Mouse (Mus musculus): ENCODE measurements around the gene Rnf5. TPM values are rescaled to one million over a fixed set of nuclear protein-coding genes. Genes with fewer than 3 reads are reported as not detected.

Gene Rnf5
- polyA plus RNA-seq, 1 experiment from 2014 or later = 197 TPM

- Histone ChIP-seq H3K27me3 (replicated peaks; ENCODE audit: control insufficient read depth, insufficient read depth, low read length) (no peaks in the 10 kb centered on the region), H3K4me1 (ENCODE audit: control insufficient read depth, insufficient read depth, low read length) (peaks cover 16% of the 10 kb centered on the region), H3K9me3 (ENCODE audit: control insufficient read depth, low read length) (no peaks in the 10 kb centered on the region), H3K27ac (ENCODE audit: low read length) (no peak overlapping the region), H3K36me3 (ENCODE audit: control insufficient read depth, insufficient read depth, low read length) (no peaks in the 10 kb centered on the region), H3K4me2 (ENCODE audit: low read depth, low read length) (no peak overlapping the region), H3K4me3 (ENCODE audit: low read length) (no peak overlapping the region), H3K9ac (ENCODE audit: low read depth, low read length) (no peak overlapping the region)
- WGBS = 58% methylated on average over 7 of the region's 7 CpGs
- ATAC-seq = no peak
These were observed 20.1 kb downstream of the Rnf5 start for GRCm38 (mm10) chr17:34583397-34583796.

- no peak overlapping the region for H3K4me2 ChIP-seq (ENCODE audit: low read depth, low read length)
- no peak overlapping the region for H3K9ac ChIP-seq (ENCODE audit: low read depth, low read length)
- 88% methylated on average over 12 of the region's 12 CpGs for WGBS
- no peak overlapping the region for H3K4me3 ChIP-seq (ENCODE audit: low read length)
- no peak for ATAC-seq
- no peaks in the 10 kb centered on the region for H3K36me3 ChIP-seq (ENCODE audit: control insufficient read depth, insufficient read depth, low read length)
- H3K27ac ChIP-seq (ENCODE audit: low read length) = no peak overlapping the region
- H3K9me3 ChIP-seq (ENCODE audit: control insufficient read depth, low read length) = no peaks in the 10 kb centered on the region
- H3K4me1 ChIP-seq (ENCODE audit: control insufficient read depth, insufficient read depth, low read length) = peaks cover 12% of the 10 kb centered on the region; the same call in 1 of the 2 replicates
- no peaks in the 10 kb centered on the region for H3K27me3 ChIP-seq (replicated peaks; ENCODE audit: control insufficient read depth, insufficient read depth, low read length)
These were observed 21.0 kb downstream of the Rnf5 start for GRCm38 (mm10) chr17:34582528-34582927.

- Histone ChIP-seq H3K9ac (ENCODE audit: low read depth, low read length) (no peak overlapping the region), H3K27ac (ENCODE audit: low read length) (no peak overlapping the region), H3K4me3 (ENCODE audit: low read length) (no peak overlapping the region), H3K27me3 (replicated peaks; ENCODE audit: control insufficient read depth, insufficient read depth, low read length) (no peaks in the 10 kb centered on the region), H3K4me2 (ENCODE audit: low read depth, low read length) (no peak overlapping the region), H3K9me3 (ENCODE audit: control insufficient read depth, low read length) (no peaks in the 10 kb centered on the region), H3K36me3 (ENCODE audit: control insufficient read depth, insufficient read depth, low read length) (no peaks in the 10 kb centered on the region), H3K4me1 (ENCODE audit: control insufficient read depth, insufficient read depth, low read length) (0 out of 2 replicates have a peak, but pooled peaks cover 4% of the 10 kb centered on the region)
- 89% methylated on average over 3 of the region's 3 CpGs for WGBS
- no peak for ATAC-seq
These were observed 25.4 kb downstream of the Rnf5 start for GRCm38 (mm10) chr17:34578070-34578469.

- ATAC-seq = peak; percentile 88
- Histone ChIP-seq H3K27ac (ENCODE audit: low read length) (peak overlapping the region; percentile 58; the same call in 1 of the 2 replicates), H3K27me3 (replicated peaks; ENCODE audit: control insufficient read depth, insufficient read depth, low read length) (no peaks in the 10 kb centered on the region), H3K9ac (ENCODE audit: low read depth, low read length) (no peak overlapping the region), H3K4me1 (ENCODE audit: control insufficient read depth, insufficient read depth, low read length) (0 out of 2 replicates have a peak, but pooled peaks cover 4% of the 10 kb centered on the region), H3K4me3 (ENCODE audit: low read length) (no peak overlapping the region), H3K9me3 (ENCODE audit: control insufficient read depth, low read length) (no peaks in the 10 kb centered on the region), H3K4me2 (ENCODE audit: low read depth, low read length) (no peak overlapping the region), H3K36me3 (ENCODE audit: control insufficient read depth, insufficient read depth, low read length) (no peaks in the 10 kb centered on the region)
- WGBS = 50% methylated on average over 5 of the region's 5 CpGs
These were observed 26.9 kb downstream of the Rnf5 start for GRCm38 (mm10) chr17:34576577-34576976.

GRCm38 (mm10) chr17:34572361-34572760, 31.1 kb downstream of the Rnf5 start:
- 0 out of 2 replicates have a peak, but pooled peaks cover 4% of the 10 kb centered on the region for H3K4me1 ChIP-seq (ENCODE audit: control insufficient read depth, insufficient read depth, low read length)
- H3K4me3 ChIP-seq (ENCODE audit: low read length) = no peak overlapping the region
- no peaks in the 10 kb centered on the region for H3K9me3 ChIP-seq (ENCODE audit: control insufficient read depth, low read length)
- ATAC-seq = no peak
- H3K4me2 ChIP-seq (ENCODE audit: low read depth, low read length) = no peak overlapping the region
- no peaks in the 10 kb centered on the region for H3K27me3 ChIP-seq (replicated peaks; ENCODE audit: control insufficient read depth, insufficient read depth, low read length)
- no peaks in the 10 kb centered on the region for H3K36me3 ChIP-seq (ENCODE audit: control insufficient read depth, insufficient read depth, low read length)
- no peak overlapping the region for H3K27ac ChIP-seq (ENCODE audit: low read length)
- 16% methylated on average over 15 of the region's 15 CpGs for WGBS
- no peak overlapping the region for H3K9ac ChIP-seq (ENCODE audit: low read depth, low read length)

GRCm38 (mm10) chr17:34571875-34572274, 31.6 kb downstream of the Rnf5 start:
- WGBS = 21% methylated on average over 5 of the region's 5 CpGs
- Histone ChIP-seq H3K9ac (ENCODE audit: low read depth, low read length) (no peak overlapping the region), H3K9me3 (ENCODE audit: control insufficient read depth, low read length) (no peaks in the 10 kb centered on the region), H3K36me3 (ENCODE audit: control insufficient read depth, insufficient read depth, low read length) (no peaks in the 10 kb centered on the region), H3K27me3 (replicated peaks; ENCODE audit: control insufficient read depth, insufficient read depth, low read length) (no peaks in the 10 kb centered on the region), H3K4me1 (ENCODE audit: control insufficient read depth, insufficient read depth, low read length) (0 out of 2 replicates have a peak, but pooled peaks cover 4% of the 10 kb centered on the region), H3K4me2 (ENCODE audit: low read depth, low read length) (no peak overlapping the region), H3K4me3 (ENCODE audit: low read length) (no peak overlapping the region), H3K27ac (ENCODE audit: low read length) (no peak overlapping the region)
- ATAC-seq = no peak

- no peak overlapping the region for H3K9ac ChIP-seq (ENCODE audit: low read depth, low read length)
- H3K36me3 ChIP-seq (ENCODE audit: control insufficient read depth, insufficient read depth, low read length) = no peaks in the 10 kb centered on the region
- WGBS = 77% methylated on average over 4 of the region's 4 CpGs
- no peak overlapping the region for H3K27ac ChIP-seq (ENCODE audit: low read length)
- no peak for ATAC-seq
- no peak overlapping the region for H3K4me2 ChIP-seq (ENCODE audit: low read depth, low read length)
- H3K27me3 ChIP-seq (replicated peaks; ENCODE audit: control insufficient read depth, insufficient read depth, low read length) = no peaks in the 10 kb centered on the region
- no peaks in the 10 kb centered on the region for H3K9me3 ChIP-seq (ENCODE audit: control insufficient read depth, low read length)
- H3K4me3 ChIP-seq (ENCODE audit: low read length) = no peak overlapping the region
- H3K4me1 ChIP-seq (ENCODE audit: control insufficient read depth, insufficient read depth, low read length) = 0 out of 2 replicates have a peak, but pooled peaks cover 4% of the 10 kb centered on the region
These were observed 33.6 kb downstream of the Rnf5 start for GRCm38 (mm10) chr17:34569919-34570318.

GRCm38 (mm10) chr17:34568421-34568820, 35.1 kb downstream of the Rnf5 start:
- ATAC-seq = no peak
- Histone ChIP-seq H3K36me3 (ENCODE audit: control insufficient read depth, insufficient read depth, low read length) (no peaks in the 10 kb centered on the region), H3K4me1 (ENCODE audit: control insufficient read depth, insufficient read depth, low read length) (peaks cover 9% of the 10 kb centered on the region), H3K4me2 (ENCODE audit: low read depth, low read length) (no peak overlapping the region), H3K4me3 (ENCODE audit: low read length) (no peak overlapping the region), H3K27ac (ENCODE audit: low read length) (no peak overlapping the region), H3K9ac (ENCODE audit: low read depth, low read length) (no peak overlapping the region; the same call in 1 of the 2 replicates), H3K27me3 (replicated peaks; ENCODE audit: control insufficient read depth, insufficient read depth, low read length) (no peaks in the 10 kb centered on the region), H3K9me3 (ENCODE audit: control insufficient read depth, low read length) (no peaks in the 10 kb centered on the region)
- 75% methylated on average over 13 of the region's 13 CpGs for WGBS

- no peaks in the 10 kb centered on the region for H3K36me3 ChIP-seq (ENCODE audit: control insufficient read depth, insufficient read depth, low read length)
- H3K4me3 ChIP-seq (ENCODE audit: low read length) = no peak overlapping the region
- H3K27ac ChIP-seq (ENCODE audit: low read length) = no peak overlapping the region
- WGBS = 49% methylated on average over 9 of the region's 9 CpGs
- no peaks in the 10 kb centered on the region for H3K9me3 ChIP-seq (ENCODE audit: control insufficient read depth, low read length)
- no peak overlapping the region for H3K4me2 ChIP-seq (ENCODE audit: low read depth, low read length)
- no peaks in the 10 kb centered on the region for H3K27me3 ChIP-seq (replicated peaks; ENCODE audit: control insufficient read depth, insufficient read depth, low read length)
- no peak overlapping the region for H3K9ac ChIP-seq (ENCODE audit: low read depth, low read length)
- no peak for ATAC-seq
- H3K4me1 ChIP-seq (ENCODE audit: control insufficient read depth, insufficient read depth, low read length) = peaks cover 6% of the 10 kb centered on the region
These were observed 36.2 kb downstream of the Rnf5 start for GRCm38 (mm10) chr17:34567311-34567710.

GRCm38 (mm10) chr17:34564796-34565195, 38.7 kb downstream of the Rnf5 start:
- H3K9ac ChIP-seq (ENCODE audit: low read depth, low read length) = peak overlapping the region; percentile 46; the same call in 1 of the 2 replicates
- peak; percentile 22; the same call in 1 of the 2 replicates for ATAC-seq

More at GRCm38 (mm10) chr17:34564796-34565195, 38.7 kb downstream of the Rnf5 start:
- Histone ChIP-seq H3K4me2 (ENCODE audit: low read depth, low read length) (peak overlapping the region; percentile 34), H3K27me3 (replicated peaks; ENCODE audit: control insufficient read depth, insufficient read depth, low read length) (no peaks in the 10 kb centered on the region), H3K36me3 (ENCODE audit: control insufficient read depth, insufficient read depth, low read length) (no peaks in the 10 kb centered on the region), H3K4me1 (ENCODE audit: control insufficient read depth, insufficient read depth, low read length) (peaks cover 6% of the 10 kb centered on the region), H3K9me3 (ENCODE audit: control insufficient read depth, low read length) (no peaks in the 10 kb centered on the region), H3K27ac (ENCODE audit: low read length) (peak overlapping the region; percentile 65), H3K4me3 (ENCODE audit: low read length) (peak overlapping the region; percentile 16; the same call in 1 of the 2 replicates)
- 39% methylated on average over 3 of the region's 3 CpGs for WGBS
